Mouse (Mus musculus) CH12.LX (cell line): ENCODE data around the gene Asb18.

ENCODE experiments used
- E2F4 ChIP-seq: IDR thresholded peaks from 2 replicates; pipeline ENCODE4 v1.6.1; 2011; ENCODE audit warnings: low read depth, low read length, improper control_type of control experiment; ENCODE audit not compliant: insufficient replicate concordance
- EP300 ChIP-seq: IDR thresholded peaks from 2 replicates; pipeline ENCODE4 v1.6.1; 2011; ENCODE audit warnings: low read length, improper control_type of control experiment
- ETS1 ChIP-seq: conservative IDR thresholded peaks from 2 replicates; pipeline ENCODE4 v1.6.1; 2012; ENCODE audit warnings: low read depth, mild to moderate bottlenecking, inconsistent platforms, low read length, improper control_type of control experiment, moderate library complexity
- MAZ ChIP-seq: IDR thresholded peaks from 2 replicates; pipeline ENCODE4 v1.6.1; 2012; ENCODE audit warnings: low read depth, mild to moderate bottlenecking, inconsistent platforms, low read length, improper control_type of control experiment, moderate library complexity
- POLR2A ChIP-seq: IDR thresholded peaks from 2 replicates; pipeline ENCODE4 v1.6.1; 2011; ENCODE audit warnings: low read depth, mild to moderate bottlenecking, improper control_type of control experiment, low read length
- RAD21 ChIP-seq: IDR thresholded peaks from 2 replicates; pipeline ENCODE4 v1.6.1; 2011; ENCODE audit warnings: low read depth, mild to moderate bottlenecking, low read length, improper control_type of control experiment, moderate library complexity
- RCOR1 ChIP-seq: conservative IDR thresholded peaks from 2 replicates; pipeline ENCODE4 v1.6.1; 2012; ENCODE audit warnings: low read depth, mild to moderate bottlenecking, inconsistent platforms, low read length, improper control_type of control experiment
- USF1 ChIP-seq: IDR thresholded peaks from 2 replicates; pipeline ENCODE4 v1.6.1; 2014; ENCODE audit warnings: low read depth, mild to moderate bottlenecking, inconsistent platforms, low read length, improper control_type of control experiment

- TF ChIP-seq POLR2A (no peak), USF1 (no peak), E2F4 (no peak), RAD21 (no peak), ETS1 (no peak), RCOR1 (no peak), MAZ (no peak), EP300 (no peak)
Observed at GRCm38 (mm10) chr1:89940961-89941524, 73.4 kb downstream of the Asb18 start.
